Mouse (Mus musculus): Measurements from ENCODE around the gene Pcgf5.
A peak's percentile ranks its signal among the peaks of the same experiment; 100 is the strongest.

The Pcgf5 gene

DNA sequence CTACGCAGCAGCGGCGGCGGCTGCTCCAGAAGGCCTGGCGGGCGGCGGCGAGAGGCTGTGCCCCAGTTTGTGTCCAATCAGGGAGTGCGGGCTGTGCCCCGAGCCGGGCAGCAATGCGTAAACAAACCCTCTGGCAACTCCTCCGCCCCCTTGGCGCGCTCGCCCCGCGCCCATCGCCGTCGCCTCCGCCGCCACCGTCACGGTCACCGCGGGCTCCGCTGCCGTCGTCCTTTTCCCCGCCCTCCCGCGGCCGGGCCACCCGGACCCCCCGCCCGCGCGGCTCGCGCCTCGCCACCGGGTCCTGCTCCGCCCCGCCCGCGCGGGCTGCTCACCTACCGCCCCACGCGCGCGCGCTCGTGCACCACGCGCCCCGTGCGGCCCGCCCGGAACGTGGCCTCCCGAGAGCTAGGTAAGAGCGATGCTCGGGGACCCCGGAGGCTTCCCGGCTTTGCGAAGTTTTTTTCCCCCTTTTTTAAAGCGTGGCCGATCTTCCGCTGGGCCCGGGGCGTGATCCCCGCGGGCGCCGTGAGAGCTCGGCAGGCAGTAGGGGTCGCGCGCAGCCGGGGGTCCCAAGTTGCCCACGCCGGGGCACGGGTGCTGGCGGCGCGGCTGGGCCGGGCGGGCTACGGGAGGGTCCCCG lies at the start of gene Pcgf5:
TSS of gene Pcgf5 (plus strand) at position 149 of the 640 bp plus-strand sequence.
- no peak for DNase-seq (ENCODE audit: low read depth, low spot score)

DNA sequence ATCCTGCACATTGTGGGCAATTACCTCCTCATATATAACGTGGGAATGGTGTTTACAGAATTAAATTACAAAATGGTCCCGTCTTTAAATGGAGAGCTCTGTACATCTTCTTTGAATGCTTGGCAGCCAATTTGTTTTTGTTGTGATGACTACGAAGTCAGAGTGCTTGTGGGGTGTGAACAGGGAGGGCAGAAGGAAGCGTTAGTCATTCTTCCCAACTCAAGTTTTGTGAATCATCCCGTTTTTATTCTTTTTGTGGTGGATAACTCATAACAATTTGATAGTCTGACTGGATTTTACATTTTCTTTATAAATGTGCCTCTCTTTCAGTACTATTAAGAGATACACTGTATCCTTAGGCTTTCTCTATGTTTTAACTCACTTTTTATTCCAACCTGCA lies 42.6 kb upstream of the Pcgf5 start:
- no peak for DNase-seq (ENCODE audit: low read depth, low spot score)

DNA sequence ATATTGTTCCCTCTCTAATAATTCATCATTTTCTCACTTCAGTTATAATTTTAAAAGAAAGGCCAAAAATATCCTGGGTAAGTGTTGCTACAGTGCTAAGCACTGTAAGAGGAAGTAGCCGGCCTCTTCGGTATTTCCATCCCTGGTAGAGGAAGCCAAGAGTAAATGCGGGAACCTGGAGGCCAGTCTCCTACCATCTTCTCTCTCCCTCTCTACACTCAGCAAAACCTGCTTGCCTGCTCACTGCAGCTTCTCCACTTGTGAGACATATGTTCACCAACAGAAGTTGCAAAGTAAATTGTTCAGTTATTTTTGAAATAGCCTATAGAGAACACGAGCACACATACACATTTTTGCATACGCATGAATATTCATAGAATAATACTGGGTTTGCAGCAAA lies 34.1 kb upstream of the Pcgf5 start:
- no peak for DNase-seq (ENCODE audit: low read depth, low spot score)

DNA sequence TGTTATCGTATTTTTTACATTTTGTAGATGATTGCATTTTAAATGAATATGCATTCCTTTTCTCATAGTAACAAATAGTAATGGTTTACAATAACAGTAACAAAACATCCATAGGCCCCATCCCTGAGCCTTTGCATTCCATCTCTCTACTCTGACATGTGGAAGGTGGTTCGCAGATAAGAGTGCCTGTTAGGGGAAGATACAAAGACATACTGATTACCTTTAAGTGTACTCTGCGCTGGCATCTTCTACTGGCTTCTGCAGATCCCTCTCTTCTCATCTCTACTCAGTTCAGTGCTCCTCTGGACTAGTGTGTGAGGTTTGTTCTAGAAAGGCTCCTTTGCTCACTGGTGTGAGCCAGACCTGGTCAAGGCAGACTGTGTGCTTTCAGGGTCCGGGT lies 28.4 kb upstream of the Pcgf5 start:
- DNase-seq (ENCODE audit: low read depth, low spot score): no peak

DNA sequence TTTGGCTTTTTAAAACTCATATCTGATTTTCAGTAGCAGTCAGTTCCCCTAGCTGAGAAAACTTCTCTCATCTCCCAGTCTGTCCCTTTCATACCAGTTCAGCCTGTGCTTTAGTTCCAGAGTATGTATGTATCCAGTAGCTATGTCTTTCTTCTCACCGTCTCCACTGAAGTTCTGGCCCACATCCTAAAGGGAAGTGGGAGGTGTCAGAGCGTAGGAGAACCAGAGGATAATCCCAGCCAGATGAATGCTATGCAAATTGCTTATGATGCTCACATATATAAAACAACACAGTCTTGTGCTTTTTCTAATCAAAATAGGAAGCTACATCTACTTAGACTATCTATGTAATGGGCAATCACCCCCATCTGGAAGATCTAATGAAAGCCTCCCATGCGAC lies 27.0 kb upstream of the Pcgf5 start:
- no peak for DNase-seq (ENCODE audit: low read depth, low spot score)

DNA sequence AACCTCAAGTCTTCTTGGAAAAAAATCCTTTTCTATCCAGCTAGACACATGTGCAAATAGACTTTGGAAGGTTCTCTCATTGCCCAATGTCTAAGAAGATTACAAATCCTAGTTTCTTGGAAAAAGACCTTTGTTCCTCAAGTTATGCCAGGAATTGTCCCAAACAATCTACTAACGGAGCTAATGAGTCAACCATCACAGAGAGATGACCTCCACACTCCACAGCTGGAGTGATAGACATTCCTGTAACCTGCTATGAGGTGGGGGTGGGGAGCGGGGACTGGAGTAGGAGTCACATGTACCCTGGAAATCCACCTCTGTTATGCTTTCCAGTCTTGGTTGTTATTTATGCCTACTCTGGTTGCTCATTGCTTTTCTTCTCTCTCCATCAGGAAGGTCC lies 24.8 kb upstream of the Pcgf5 start:
- DNase-seq (ENCODE audit: low read depth, low spot score): no peak

DNA sequence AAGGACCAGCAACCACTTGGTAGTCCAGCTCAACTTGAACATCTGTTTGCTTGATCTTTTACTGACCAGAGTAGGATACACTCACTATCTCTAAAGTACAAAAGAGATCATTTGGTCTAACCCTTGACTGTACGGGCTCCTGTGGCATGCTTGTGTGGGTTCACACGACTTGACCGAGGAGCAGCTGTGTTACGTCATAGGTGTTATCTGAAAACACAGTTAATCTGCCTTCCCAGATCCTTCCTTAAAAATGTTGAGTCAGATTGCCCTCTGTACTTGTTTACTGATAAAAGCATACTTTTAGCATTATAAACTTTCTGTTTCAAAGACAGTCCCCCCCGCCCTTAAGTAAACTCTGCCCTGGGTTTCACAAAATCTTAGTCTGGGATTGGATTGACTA lies 19.4 kb upstream of the Pcgf5 start:
- DNase-seq (ENCODE audit: low read depth, low spot score): no peak

DNA sequence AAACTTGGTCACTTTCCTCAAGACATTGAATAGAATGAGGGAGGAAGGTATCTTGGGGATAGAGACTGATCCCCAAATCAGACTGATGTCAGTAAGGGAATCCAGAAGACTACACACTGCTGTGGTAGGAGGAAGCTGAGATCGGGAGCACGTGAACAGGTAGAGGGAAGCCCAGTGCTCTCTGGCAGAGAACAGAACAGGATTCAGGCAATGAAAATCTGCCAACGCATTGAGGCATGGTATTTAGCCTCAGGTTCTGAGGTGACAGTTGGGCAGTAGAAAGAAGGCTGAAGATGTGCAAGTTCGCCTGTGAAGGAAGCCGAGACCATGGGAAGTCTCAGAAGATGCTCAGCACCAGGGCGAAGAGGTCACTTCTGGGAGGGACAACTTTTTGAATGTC lies 733 bp upstream of the Pcgf5 start:
- DNase-seq (ENCODE audit: low read depth, low spot score): no peak

DNA sequence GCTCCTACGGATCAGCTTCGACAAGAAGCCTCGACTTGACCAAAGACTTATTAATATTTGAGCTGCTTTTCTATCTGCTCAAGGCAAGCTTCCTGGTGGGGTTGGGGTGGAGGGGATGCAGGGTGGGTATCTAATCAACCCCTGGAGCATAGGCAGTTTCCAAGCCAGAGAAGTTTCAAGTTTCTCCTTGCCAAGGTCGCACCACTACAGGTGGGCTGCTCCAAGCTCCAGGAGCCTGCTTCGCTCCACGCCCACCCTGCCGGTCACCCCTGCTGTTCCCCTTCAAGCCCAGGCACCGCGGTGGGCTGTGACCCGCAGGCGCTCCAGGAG lies 313 bp upstream of the Pcgf5 start:
- DNase-seq (ENCODE audit: low read depth, low spot score): peak; percentile 35

DNA sequence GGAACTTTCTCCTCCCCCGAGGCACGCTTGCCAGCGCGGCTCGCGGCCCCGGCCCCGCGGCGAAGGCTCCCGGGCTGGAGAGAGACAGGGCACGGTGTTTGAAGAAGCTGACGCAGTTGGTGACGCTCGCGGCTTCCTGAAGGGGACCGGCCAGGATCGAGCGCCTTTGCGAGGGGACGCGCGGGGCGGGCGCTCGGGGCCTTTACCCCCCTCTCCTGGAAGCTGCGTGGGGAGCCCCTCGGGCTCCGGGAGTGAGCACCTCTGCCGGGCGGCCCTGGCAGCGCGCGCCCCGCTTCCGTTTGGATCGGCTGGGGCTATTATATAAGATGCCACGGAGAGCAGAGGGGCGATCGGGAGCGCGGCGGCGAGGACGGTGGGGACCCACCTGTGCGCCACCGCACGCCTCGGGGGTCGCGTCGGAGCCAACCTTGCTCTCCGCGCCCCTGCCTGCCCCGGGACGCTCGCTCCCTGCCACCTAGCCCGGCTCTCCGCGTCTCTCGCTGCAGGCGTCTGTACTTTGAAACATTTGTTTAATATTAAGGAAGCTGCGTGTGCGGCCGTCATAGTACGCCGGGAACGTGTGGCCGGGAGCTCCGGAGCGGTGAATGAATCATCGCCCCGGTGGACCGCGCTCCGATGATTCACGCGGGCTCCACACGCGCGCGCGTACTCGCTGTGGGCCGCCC lies 835 bp downstream of the Pcgf5 start:
- peak; percentile 30 for DNase-seq (ENCODE audit: low read depth, low spot score)

DNA sequence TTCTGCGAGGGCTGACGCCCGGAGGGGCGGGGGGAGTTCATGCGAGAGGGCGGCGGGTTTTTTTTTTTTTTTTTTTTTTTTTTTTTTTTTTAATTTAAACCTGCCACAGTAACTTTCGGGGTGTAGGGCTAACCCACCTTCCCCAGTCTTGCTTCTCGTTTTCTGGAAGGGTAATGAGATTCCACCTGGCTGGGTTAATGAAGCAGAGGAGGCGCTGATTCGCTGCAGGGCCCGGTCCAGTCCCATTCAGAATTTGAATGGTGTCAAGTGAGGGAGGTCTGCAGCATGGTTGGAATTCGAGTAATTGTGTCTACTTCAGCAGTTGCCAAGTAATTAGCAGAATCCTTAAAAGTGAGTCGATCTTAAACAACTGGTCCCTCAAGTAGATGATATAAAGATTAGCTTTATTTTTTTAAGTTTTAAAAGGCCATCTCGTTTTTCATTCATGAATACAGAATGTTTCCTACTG lies 1.4 kb downstream of the Pcgf5 start:
- no peak for DNase-seq (ENCODE audit: low read depth, low spot score)

DNA sequence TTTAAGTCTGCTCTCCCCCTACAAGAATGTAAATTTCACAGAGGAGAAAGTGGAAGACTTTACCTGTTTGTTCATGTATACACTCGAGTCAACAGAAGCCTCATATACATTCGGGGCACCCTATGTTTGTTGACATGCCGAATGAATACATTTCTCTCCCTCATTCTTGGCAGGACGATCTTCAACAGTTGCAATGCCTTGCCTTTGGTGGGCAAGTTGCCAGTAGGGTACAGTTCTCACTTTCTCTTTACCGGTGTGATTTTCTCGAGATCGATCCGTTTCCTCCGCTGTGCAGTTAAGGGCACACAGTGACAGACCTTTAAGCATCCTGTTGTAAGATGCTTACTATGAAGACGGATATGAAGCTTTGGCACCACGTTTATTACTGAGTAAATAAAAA lies 2.1 kb downstream of the Pcgf5 start:
- no peak for DNase-seq (ENCODE audit: low read depth, low spot score)

DNA sequence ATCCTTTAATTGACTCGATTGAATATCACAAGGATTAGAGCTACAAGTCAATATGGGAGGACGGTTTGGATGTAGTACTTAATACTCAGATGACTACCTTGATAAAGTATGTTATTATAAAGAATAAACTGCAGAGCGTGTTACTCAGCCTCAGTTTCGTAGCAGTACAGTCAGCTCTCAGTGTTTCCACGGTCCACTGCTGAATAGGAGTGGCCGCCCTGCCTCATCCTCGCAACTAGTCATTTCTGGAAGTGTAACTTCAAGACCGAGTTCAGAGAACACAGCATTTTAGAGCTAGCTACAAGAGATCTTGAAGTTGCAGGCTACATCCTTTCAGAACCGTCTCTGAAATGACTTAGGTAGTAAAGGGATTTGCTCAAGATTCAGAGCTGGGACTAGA lies 2.8 kb downstream of the Pcgf5 start:
- DNase-seq (ENCODE audit: low read depth, low spot score): no peak

DNA sequence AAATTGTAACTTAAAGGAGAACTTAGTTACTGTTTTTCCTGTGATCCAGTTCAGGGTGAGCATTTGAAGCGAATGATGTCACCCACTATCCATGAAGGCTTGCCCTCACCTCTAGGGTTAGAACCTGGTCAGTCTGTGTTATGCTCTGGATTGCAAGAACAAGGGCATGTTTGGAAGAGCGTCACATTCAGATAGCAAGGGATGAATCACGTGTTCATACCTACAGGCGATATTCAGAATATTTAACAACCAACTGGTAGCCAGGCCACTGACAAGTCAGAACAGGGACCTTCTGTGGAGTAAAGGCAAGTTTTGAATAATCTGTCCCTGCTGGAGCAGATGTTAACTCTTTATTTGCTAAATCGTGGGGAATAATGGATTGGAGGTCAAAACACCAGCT lies 14.4 kb downstream of the Pcgf5 start:
- DNase-seq (ENCODE audit: low read depth, low spot score): no peak

DNA sequence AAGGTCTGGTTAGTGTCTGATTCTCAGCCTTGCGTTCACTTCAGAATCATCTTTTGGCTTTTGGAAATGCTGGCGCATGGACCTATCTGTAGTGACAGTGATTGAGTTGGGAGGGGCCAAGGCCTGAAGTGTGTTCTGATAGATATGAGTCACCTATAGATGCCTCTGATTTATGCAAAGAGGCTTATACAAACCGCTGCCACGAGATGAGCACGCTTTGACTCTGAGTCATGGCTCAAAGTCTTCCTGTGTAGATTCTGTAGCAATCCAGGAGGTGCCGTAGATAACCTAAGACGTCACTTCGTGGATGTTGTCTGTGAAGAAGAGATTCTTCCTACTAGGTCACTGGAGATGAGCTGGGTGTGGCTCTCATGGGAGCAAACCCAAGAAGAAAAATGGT lies 16.6 kb downstream of the Pcgf5 start:
- DNase-seq (ENCODE audit: low read depth, low spot score): no peak

DNA sequence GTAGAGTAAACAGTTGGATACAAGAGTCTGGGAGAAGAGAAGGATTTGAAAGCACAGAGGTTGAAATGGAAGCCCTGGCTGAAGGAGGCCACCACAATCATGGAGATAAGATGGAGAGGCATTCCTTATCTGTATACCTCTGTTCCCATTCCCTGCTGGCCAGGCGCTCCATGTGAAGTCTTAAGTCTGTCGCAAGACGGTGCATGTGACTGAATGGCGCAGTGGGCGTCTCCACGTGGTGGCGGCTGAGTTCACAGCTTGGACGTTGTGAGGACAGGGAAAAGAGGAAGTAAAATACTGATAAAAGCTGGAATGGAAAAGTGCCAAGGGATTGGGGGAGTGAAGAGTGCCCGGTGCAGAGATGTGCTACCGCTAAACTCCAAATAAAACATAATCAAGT lies 23.4 kb downstream of the Pcgf5 start:
- DNase-seq (ENCODE audit: low read depth, low spot score): no peak

DNA sequence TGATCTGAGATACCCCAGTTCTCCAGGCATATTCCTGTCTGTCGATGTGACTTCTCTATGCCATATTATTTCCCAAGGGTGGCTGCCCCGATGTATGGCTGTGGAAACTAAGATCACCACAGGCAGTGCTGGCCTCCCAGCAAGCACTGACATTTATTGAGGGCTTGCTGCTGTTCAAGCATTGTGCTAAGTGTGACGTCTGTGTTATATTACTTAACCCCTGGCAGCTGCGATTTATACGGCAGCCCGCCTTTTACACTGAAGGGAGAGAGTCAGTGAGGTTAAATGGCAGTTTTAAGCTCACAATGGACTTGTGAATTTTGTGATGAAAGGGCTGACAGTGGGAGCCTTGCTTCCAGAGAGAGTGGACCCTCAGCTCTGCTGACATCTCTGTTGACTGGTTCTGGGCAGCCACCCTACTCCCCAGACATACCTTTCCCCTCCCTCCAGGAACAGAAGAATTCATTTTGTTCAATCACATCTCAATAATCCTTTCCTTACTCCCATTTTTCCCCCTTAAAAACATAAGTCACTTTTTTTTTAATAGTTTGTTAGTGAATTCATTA lies 25.0 kb downstream of the Pcgf5 start:
- no peak for DNase-seq (ENCODE audit: low read depth, low spot score)

DNA sequence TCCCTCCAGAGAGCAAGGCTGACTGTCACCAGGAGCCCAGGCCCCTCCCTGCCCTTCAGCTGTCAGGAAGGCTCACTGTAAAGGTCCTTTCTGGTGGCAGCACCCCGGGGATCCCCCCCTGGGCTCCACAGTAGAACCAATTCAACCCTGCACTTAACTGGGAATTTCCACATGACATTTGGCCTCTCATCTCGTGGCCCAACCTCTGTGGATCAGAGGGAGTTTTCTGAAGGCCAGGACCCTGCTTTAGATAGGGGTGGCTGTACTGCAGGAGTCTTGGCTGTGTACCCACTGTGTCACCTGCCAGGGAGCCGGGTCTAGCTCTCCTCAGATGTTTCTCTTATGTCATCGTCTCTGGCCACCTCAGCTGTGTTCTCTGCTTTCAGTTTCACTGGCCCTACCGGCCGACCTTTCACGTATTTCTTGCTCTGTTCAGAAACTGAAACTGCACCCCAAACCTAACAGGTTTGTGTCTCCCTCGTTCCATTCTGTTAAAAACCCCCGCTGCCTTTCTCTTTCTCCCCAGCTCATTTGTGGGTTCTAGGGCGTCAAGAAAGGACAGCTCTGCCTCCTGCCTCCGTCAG lies 27.2 kb downstream of the Pcgf5 start:
- no peak for DNase-seq (ENCODE audit: low read depth, low spot score)

DNA sequence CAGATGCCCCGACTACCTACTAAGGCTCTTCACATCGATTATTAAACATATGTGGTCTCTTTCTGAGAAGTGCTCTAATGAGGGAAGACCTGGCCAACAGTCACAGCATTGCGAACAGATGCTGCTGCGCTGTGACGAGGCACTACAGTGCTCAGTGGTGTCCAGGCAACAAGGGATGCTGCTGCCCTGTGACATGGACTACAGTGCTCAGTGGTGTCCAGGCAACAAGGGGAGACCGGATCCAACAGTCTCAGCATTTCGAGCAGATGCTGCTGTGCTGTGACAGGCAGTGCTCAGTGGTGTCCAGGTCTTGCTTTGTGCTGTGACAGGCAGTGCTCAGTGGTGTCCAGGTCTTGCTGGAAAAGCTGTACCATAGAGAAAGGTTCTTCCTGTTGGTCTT lies 29.6 kb downstream of the Pcgf5 start:
- no peak for DNase-seq (ENCODE audit: low read depth, low spot score)

DNA sequence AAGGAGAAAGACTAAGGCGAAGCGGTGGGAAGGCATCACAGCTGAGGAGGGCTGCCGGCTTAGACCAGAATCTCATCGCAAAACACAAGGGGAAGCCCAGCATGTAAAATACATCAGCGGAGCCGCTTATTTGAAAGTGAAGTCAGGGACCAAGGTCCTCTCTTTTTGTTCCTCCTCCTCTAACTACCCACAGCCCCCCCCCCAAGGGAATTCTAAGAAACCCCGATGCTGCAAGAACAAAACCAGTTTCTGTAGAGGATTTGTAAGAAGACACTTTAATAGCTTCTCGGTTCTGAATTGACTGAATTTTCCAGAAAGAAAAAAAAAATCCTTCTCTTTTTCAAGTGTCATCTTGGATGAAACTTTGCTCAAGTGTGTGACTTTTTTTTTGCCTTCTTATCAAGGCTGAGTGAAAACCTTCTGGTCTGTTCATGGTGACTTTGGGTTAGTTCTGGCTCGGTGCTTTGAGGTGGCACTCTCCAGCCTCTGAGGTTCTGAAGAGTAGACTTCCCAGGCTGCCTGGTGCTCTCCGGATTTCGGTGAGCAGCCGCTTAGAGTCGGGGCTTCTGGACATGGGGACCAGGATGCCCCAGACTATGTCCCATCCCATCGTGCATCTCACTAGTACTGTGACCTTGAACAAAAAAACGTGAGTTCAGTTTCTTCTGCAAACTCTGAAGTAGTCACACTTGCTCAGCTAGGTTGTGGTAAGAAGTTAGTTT lies 30.6 kb downstream of the Pcgf5 start:
- DNase-seq (ENCODE audit: low read depth, low spot score): no peak

DNA sequence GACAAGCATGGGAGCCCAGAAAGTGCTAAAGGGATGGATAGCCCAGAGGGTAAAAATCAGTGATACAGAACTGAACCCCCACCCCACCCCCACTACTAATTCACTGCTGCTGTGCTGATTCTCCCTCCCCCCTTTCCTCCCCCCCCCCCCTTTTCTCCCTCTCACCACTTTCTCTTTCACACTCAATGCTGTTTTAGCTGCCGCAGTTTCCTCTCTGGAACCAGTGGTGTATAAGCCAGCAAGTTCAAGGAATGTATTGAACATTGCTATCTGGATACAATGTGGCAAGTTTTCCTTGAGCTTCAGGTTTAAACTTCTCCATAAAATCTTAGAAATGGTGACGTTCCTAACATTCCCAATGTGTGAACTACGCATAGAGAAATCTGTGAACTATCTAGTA lies 34.8 kb downstream of the Pcgf5 start:
- DNase-seq (ENCODE audit: low read depth, low spot score): no peak

DNA sequence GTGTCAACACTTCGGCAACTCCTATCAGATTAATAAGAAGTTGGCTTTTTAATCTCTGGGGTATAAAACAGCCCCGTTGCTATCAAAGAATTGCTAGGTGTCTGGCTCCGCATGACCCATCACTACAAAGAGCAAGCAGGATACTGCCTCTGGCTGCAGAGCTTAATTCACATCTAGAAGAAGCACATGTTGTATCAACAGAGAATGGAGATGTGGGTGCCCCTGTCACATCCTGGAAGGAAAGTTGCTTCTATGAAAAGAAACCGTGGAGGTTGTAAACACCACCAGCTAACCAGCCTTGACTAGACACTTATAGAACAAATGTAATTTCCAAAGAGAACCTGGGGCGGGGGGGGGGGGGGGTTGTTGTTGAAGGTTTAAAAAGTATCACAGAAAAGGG lies 35.9 kb downstream of the Pcgf5 start:
- DNase-seq (ENCODE audit: low read depth, low spot score): no peak

Measured in forelimb bud, embryonic 11.5 days (tissue).